Mouse (Mus musculus): ENCODE results near the gene Mpig6b. TPM values are rescaled to one million over a fixed set of nuclear protein-coding genes. Genes with fewer than 3 reads are reported as not detected.
"Not testable (repeated sequence)": the region's sequence is repeated elsewhere in the genome, so short reads cannot be mapped to it uniquely, and the experiment has no call there.

The Mpig6b gene
- total and polyA plus RNA-seq, 2 experiments, result 0.18 TPM; not detected in 1

DNA sequence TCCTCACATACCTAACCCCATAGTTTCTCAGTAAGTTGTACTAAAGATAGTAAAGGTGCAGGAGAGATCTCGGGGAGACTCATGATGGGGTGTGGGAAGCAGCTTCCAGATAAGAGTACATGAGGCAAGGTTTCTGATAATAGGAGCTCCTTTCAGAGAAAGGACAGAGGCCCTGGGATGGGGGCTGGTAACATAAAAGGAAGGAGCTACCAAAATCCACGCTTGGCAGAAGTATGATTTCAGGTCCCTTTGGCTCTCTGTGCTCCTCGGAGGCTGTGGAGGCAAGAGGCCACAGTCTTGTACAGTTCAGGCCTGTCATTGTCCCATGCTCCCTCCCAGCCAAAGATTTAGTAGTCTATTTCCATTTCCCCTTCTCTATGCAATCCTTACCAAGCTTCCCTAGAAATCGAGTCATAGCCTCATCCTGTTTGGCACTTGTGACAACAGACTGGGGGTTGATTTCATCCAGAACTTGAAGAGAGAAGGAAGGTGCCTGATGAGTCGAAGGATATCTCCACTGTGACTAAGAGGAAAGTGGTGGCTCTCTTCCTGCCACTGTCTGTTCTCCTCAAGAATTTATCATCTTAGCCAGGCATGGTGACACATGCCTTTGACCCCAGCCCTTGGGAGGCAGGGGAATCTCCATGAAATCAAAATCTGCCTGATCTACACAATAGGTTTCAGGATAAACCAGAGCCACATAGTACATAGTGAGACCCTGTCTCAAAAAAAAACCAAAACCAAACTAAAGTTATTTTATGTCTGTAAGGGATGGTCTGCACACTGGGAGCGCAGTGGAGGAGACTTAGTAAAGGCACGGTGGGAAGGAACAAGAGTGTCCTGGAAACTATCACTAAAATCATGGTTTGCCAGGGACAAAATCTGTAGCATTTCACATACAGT lies 20.8 kb downstream of the Mpig6b start:
- no peak overlapping the region for H3K9ac ChIP-seq (ENCODE audit: low read depth, low read length)
- TF ChIP-seq CTCF (IDR thresholded peaks at IDR 0.05; ENCODE audit: low read depth, low read length) (no peak), POLR2A (IDR thresholded peaks at IDR 0.05; ENCODE audit: extremely low read depth, insufficient read depth, low read length) (no peak)
- peaks cover 16% of the 10 kb centered on the region for H3K4me1 ChIP-seq (ENCODE audit: control insufficient read depth, insufficient read depth, low read length)
- H3K36me3 ChIP-seq (ENCODE audit: control insufficient read depth, insufficient read depth, low read length), result no peaks in the 10 kb centered on the region
- no peaks in the 10 kb centered on the region for H3K79me2 ChIP-seq (ENCODE audit: control insufficient read depth, insufficient read depth, low read length)
- WGBS, result 79% methylated on average over 7 of the region's 7 CpGs
- no peak overlapping the region for H3K27ac ChIP-seq (replicated peaks; ENCODE audit: insufficient read depth, low read depth, low read length)
- no peaks in the 10 kb centered on the region for H3K27me3 ChIP-seq (ENCODE audit: control insufficient read depth, insufficient read depth, low read length)
- DNase-seq (ENCODE audit: extremely low read depth, low read depth, low spot score), result no peak
- H3K4me3 ChIP-seq (ENCODE audit: insufficient read depth, low read depth, low read length), result no peak overlapping the region

DNA sequence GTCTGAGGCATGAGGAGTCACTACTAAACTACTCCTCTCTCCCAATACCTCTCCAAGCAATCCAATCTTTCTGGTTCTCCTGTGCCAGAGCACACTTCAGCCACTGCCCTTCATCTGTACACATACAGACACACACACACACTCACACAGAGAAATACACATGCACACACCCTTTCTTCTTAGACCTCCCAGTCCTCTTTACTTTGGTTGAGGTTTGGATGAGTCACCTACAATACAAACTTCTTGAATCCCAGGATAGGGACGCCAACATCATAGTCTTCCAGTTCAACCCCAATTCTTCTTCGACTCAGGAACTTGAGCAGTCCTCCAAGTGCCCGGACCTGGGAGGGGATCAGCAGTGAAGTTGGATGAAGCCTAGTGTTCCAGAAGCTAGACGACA lies 22.2 kb downstream of the Mpig6b start:
- no peak for DNase-seq (ENCODE audit: extremely low read depth, low read depth, low spot score)
- Histone ChIP-seq H3K4me1 (ENCODE audit: control insufficient read depth, insufficient read depth, low read length) (peaks cover 11% of the 10 kb centered on the region), H3K36me3 (ENCODE audit: control insufficient read depth, insufficient read depth, low read length) (no peaks in the 10 kb centered on the region), H3K27me3 (ENCODE audit: control insufficient read depth, insufficient read depth, low read length) (no peaks in the 10 kb centered on the region), H3K9ac (ENCODE audit: low read depth, low read length) (no peak overlapping the region), H3K4me3 (ENCODE audit: insufficient read depth, low read depth, low read length) (no peak overlapping the region), H3K79me2 (ENCODE audit: control insufficient read depth, insufficient read depth, low read length) (no peaks in the 10 kb centered on the region), H3K27ac (replicated peaks; ENCODE audit: insufficient read depth, low read depth, low read length) (no peak overlapping the region)
- TF ChIP-seq CTCF (IDR thresholded peaks at IDR 0.05; ENCODE audit: low read depth, low read length) (no peak), POLR2A (IDR thresholded peaks at IDR 0.05; ENCODE audit: extremely low read depth, insufficient read depth, low read length) (no peak)
- 73% methylated on average over 4 of the region's 4 CpGs for WGBS

DNA sequence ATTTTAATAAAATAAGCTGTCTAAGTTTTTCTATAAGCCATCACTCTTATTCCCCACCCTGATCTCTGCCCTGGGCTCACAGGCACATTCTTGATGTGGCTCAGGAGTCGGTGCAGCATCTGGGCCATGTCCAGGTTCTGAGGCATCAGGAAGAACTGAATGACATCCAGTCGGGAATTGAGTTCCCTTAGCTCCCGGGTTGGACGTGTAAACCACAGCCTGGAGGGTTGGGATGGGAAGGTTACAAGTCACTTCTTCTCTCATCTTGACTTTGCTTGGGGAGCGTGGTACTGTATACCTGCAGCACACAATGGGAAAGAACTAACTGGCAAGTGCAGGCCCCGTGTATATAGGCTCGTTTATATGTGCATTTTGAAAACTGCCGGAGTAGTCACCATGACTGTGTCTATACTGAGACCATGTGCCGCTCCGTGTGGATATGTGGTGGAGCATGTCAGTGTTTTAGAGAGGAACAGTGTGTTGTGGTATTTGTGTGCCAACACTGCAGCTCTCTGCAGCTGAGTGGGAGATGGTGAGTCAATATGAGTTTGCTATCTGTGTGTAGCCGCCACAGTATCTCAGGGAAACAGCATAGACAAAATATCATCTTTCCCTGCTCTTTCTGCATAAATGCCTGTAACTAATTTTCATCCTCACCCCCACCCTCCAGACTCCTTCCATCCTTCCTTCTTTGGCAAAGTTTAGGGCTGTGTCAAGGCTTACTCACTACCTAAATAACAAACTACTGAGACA lies 26.7 kb downstream of the Mpig6b start:
- DNase-seq (ENCODE audit: extremely low read depth, low read depth, low spot score), result no peak
- no peak for TF ChIP-seq CTCF (IDR thresholded peaks at IDR 0.05; ENCODE audit: low read depth, low read length)
- TF ChIP-seq POLR2A (IDR thresholded peaks at IDR 0.05; ENCODE audit: extremely low read depth, insufficient read depth, low read length), result no peak

DNA sequence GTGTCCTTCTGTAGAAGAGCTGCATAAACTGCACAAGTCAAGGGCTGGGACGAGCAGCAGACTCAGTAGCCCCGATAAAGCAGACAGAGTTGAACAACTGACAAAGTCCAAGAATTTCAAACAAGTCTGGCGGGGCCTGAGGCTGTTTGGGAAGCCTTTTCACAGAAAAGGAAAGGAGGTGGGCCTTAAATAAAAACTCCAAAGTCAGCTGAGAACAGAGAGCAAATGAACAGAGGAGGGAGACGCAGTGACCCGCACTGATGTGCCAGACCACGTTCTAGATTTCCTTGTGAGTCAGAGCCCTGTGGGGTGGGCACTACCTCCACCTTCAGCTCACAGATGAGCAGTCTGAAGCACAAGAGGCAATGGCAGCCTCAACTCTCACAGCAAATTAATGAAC lies 31.1 kb downstream of the Mpig6b start:
- Histone ChIP-seq H3K9ac (ENCODE audit: low read depth, low read length) (no peak overlapping the region), H3K27me3 (ENCODE audit: control insufficient read depth, insufficient read depth, low read length) (no peaks in the 10 kb centered on the region), H3K4me3 (ENCODE audit: insufficient read depth, low read depth, low read length) (no peak overlapping the region), H3K36me3 (ENCODE audit: control insufficient read depth, insufficient read depth, low read length) (no peaks in the 10 kb centered on the region), H3K27ac (replicated peaks; ENCODE audit: insufficient read depth, low read depth, low read length) (no peak overlapping the region), H3K4me1 (ENCODE audit: control insufficient read depth, insufficient read depth, low read length) (no peaks in the 10 kb centered on the region), H3K79me2 (ENCODE audit: control insufficient read depth, insufficient read depth, low read length) (no peaks in the 10 kb centered on the region)
- WGBS, result 49% methylated on average over 6 of the region's 6 CpGs
- no peak for DNase-seq (ENCODE audit: extremely low read depth, low read depth, low spot score)
- no peak for TF ChIP-seq POLR2A (IDR thresholded peaks at IDR 0.05; ENCODE audit: extremely low read depth, insufficient read depth, low read length)
- no peak for TF ChIP-seq CTCF (IDR thresholded peaks at IDR 0.05; ENCODE audit: low read depth, low read length)

More for the DNA sequence above, 26.7 kb downstream of the Mpig6b start:
- no peaks in the 10 kb centered on the region for H3K79me2 ChIP-seq (ENCODE audit: control insufficient read depth, insufficient read depth, low read length)
- H3K27me3 ChIP-seq (ENCODE audit: control insufficient read depth, insufficient read depth, low read length), result no peaks in the 10 kb centered on the region
- no peak overlapping the region for H3K27ac ChIP-seq (replicated peaks; ENCODE audit: insufficient read depth, low read depth, low read length)
- WGBS, result 93% methylated on average over 11 of the region's 11 CpGs
- H3K9ac ChIP-seq (ENCODE audit: low read depth, low read length), result no peak overlapping the region
- no peaks in the 10 kb centered on the region for H3K4me1 ChIP-seq (ENCODE audit: control insufficient read depth, insufficient read depth, low read length)
- H3K4me3 ChIP-seq (ENCODE audit: insufficient read depth, low read depth, low read length), result no peak overlapping the region
- H3K36me3 ChIP-seq (ENCODE audit: control insufficient read depth, insufficient read depth, low read length), result no peaks in the 10 kb centered on the region

DNA sequence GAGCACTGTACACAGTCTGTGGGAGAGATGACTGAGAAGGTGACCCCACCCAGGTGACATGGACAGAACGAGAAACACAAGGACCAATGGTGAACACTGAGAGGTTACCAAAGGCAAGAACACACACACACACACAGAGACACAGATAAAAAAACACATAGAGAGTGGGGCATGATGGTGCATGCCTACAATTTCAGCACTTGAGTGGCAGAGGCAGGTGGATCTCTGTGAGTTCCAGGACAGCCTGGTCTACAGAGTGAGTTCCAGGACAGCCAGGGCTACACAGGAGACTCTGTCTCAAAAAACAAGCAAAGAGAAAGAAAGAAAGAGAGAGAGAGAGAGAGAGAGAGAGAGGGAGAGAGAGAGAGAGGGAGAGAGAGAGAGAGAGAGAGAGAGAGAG lies 32.3 kb downstream of the Mpig6b start:
- not testable (repeated sequence) for H3K4me3 ChIP-seq (ENCODE audit: insufficient read depth, low read depth, low read length); H3K4me1 ChIP-seq (ENCODE audit: control insufficient read depth, insufficient read depth, low read length); H3K27me3 ChIP-seq (ENCODE audit: control insufficient read depth, insufficient read depth, low read length); H3K27ac ChIP-seq (replicated peaks; ENCODE audit: insufficient read depth, low read depth, low read length); H3K36me3 ChIP-seq (ENCODE audit: control insufficient read depth, insufficient read depth, low read length); DNase-seq (ENCODE audit: extremely low read depth, low read depth, low spot score); H3K9ac ChIP-seq (ENCODE audit: low read depth, low read length); H3K79me2 ChIP-seq (ENCODE audit: control insufficient read depth, insufficient read depth, low read length)
- 54% methylated on average over 1 of the region's 1 CpGs for WGBS
